Mouse (Mus musculus) small intestine, adult 2 months (tissue): ENCODE data around the gene Rps6ka1.

ENCODE experiments used
- CTCF ChIP-seq: fragments of 200-500 bp; IDR thresholded peaks from 2 replicates; pipeline ENCODE4 v1.5.1; 2012; ENCODE audit warnings: low read depth, mild to moderate bottlenecking, control low read depth, inconsistent platforms, low read length, moderate library complexity, mixed read lengths; ENCODE audit not compliant: insufficient replicate concordance, insufficient read length; ENCODE audit errors: extremely low read depth
- POLR2A ChIP-seq: fragments of 200-500 bp; IDR thresholded peaks from 2 replicates; pipeline ENCODE4 v1.6.1; 2012; ENCODE audit warnings: low read depth, mild to moderate bottlenecking, control low read depth, inconsistent platforms, low read length, moderate library complexity

DNA sequence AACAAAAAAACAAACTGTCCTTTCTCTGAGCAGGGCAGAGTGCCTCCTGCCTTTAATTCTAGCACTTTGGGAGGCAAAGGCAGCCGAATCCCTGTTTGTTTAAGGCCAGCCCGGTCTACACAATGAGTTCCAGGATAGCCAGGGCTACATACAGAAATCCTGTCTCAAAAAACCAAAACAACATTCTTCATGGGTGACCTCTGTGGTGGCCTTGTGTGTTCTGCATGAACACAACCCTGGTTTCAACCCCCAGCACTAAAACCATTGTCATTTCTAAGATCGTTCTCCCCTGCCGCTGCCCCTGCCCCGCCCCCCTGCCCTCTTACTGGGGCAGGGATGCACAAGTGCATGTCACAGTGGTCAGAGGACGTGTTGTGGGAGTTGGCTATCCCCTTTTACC, 13.3 kb upstream of the Rps6ka1 start:
- no peak for TF ChIP-seq POLR2A
- TF ChIP-seq CTCF: no peak
